Comparison of ENCODE assay signal across 15 mouse cellular contexts in genomic region chr1:177574312-177574711, GRCm38 (mm10).
"Had no signal": no experiment of that assay in that cellular context is flagged by ENCODE, and none has a peak within 500 bp of the region (broad histone marks: within the 10 kb centered on the region; RNA-seq: fewer than 3 reads in every experiment).

No protein-coding gene starts in this region.

- DNase-seq: kidney, adult 8-10 months; kidney, postnatal 25 days; layer of hippocampus, adult 9-11 months; lung, adult 2 months; lung, postnatal 4 days; retina, postnatal 1 day; right cerebral cortex, postnatal 14 days; thymus, postnatal 36 days had no signal

- H3K27ac ChIP-seq: limb, embryonic 10.5 days; liver, embryonic 15.5 days; midbrain, embryonic 12.5 days; neural tube, embryonic 13.5 days had no signal

- H3K4me2 ChIP-seq: liver, embryonic 11.5 days; liver, embryonic 15.5 days; midbrain, embryonic 12.5 days; neural tube, embryonic 13.5 days had no signal

- H3K9me3 ChIP-seq: limb, embryonic 10.5 days; liver, embryonic 15.5 days; midbrain, embryonic 12.5 days had no signal

- H3K27me3 ChIP-seq: liver, embryonic 15.5 days; midbrain, embryonic 12.5 days; neural tube, embryonic 13.5 days had no signal

- H3K36me3 ChIP-seq: limb, embryonic 10.5 days; liver, embryonic 15.5 days; midbrain, embryonic 12.5 days; neural tube, embryonic 13.5 days had no signal

- H3K4me3 ChIP-seq: limb, embryonic 10.5 days; liver, embryonic 15.5 days; midbrain, embryonic 12.5 days; neural tube, embryonic 13.5 days had no signal

- H3K4me1 ChIP-seq: limb, embryonic 10.5 days; liver, embryonic 15.5 days; midbrain, embryonic 12.5 days; neural tube, embryonic 13.5 days had no signal

- ATAC-seq: lung, postnatal 0 days; midbrain, embryonic 16.5 days had no signal

- H3K9ac ChIP-seq: liver, embryonic 15.5 days; midbrain, embryonic 12.5 days; neural tube, embryonic 13.5 days had no signal
